Mouse (Mus musculus): Measurements from ENCODE around the gene Rdh12.

DNA sequence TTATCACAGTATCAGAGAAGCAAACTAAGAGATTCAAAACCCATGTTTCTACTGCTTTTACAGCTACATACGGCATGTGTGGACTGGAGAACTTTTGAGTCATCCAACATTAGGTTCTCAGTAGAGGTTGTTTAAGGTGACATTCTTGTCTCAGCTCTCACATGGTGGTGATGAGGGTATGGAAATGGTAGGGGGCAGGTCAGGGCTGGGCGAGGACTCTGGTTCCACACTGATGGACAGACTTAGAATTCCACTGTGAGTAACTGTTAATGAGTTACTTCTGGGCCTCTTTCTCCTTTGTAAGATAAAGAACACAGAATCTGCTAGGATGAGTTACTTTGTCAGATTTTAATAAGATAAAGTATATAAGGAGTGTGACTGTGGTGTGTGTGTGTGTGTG is 51.4 kb downstream of the Rdh12 start:
- TF ChIP-seq CTCF (IDR thresholded peaks at IDR 0.05; ENCODE audit: extremely low read depth, insufficient read depth, low read length), result no peak
- no peak for TF ChIP-seq POLR2A (IDR thresholded peaks at IDR 0.05; ENCODE audit: extremely low read depth, insufficient read depth, low read length)
